Mouse (Mus musculus): Measurements from ENCODE around the gene Psmd8. TPM values are rescaled to one million over a fixed set of nuclear protein-coding genes. Genes with fewer than 3 reads are reported as not detected.
A peak's percentile ranks its signal among the peaks of the same experiment; 100 is the strongest.

The Psmd8 gene
- polyA plus RNA-seq, 1 experiment = 242 TPM

DNA sequence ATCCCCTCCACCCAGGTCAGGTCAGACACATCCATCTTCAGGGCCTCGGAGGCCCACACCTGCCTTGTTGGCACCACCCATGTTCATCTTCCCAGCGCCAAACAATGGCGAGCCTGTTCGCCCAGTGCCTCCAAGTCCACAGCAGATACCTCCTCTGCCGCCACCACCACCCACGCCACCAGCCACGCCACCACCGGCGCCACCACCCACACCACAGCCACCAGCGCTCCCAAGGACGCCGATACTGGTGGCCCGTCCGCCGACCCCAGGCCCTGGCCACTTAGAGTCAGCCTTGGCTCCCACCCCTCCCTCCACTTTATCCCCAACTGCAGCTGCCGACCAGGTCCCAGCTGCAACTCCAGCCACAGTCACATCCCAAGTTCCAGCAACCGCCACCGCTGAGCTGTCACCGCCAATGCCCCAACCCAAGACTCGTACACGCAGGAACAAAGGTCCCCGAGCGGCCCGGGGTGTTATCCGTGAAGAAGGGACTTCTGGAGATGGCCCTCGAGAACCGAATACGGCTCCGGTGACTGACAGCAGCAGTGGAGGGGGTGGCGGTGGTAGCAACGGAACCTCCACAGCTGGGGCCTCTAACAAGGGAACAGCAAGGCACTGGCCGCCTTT lies 8.0 kb downstream of the Psmd8 start:
- Histone ChIP-seq H3K27ac (ENCODE audit: insufficient read depth, low read length) (no peak overlapping the region), H3K4me1 (ENCODE audit: control insufficient read depth, insufficient read depth, low read length) (no peaks in the 10 kb centered on the region), H3K9ac (ENCODE audit: low read depth, poor library complexity, severe bottlenecking) (no peak overlapping the region), H3K36me3 (ENCODE audit: control insufficient read depth, insufficient read depth, low read length, poor library complexity, severe bottlenecking) (peaks cover 13% of the 10 kb centered on the region), H3K4me3 (ENCODE audit: low read depth, low read length) (no peak overlapping the region), H3K27me3 (ENCODE audit: control insufficient read depth, insufficient read depth, low read length, poor library complexity, severe bottlenecking) (no peaks in the 10 kb centered on the region), H3K9me3 (replicated peaks; ENCODE audit: control insufficient read depth, insufficient read depth, low read length, poor library complexity, severe bottlenecking) (no peaks in the 10 kb centered on the region)
- no peak for TF ChIP-seq CTCF (IDR thresholded peaks at IDR 0.05; ENCODE audit: low read depth, low read length)
- no peak for TF ChIP-seq POLR2A (IDR thresholded peaks at IDR 0.05; ENCODE audit: insufficient read depth, low read length)
- no peak for TF ChIP-seq EP300 (IDR thresholded peaks at IDR 0.05; ENCODE audit: insufficient read depth, low read depth, low read length)

DNA sequence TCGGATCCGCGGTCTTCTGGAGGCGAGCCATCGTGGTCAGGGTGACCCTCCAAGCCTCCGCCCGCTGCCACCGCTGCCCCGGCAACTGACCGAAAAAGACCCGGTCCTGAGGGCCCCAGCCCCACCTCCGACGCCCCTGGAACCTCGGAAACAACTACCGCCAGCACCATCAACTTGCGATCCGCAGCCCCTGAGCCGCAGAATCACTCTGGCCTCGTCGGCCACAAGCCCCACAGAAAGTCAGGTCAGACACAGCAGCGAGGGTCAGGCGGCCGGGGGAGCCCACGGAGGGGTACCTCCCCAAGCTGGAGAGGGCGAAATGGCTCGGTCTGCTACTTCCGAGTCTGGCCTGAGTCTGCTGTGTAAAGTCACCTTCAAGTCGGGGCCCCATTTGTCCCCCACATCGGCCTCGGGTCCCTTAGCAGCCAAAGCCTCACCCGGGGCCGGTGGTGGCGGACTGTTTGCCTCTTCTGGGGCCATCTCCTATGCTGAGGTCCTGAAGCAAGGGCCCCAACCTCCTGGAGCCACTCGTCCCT lies 8.9 kb downstream of the Psmd8 start:
- H3K9me3 ChIP-seq (replicated peaks; ENCODE audit: control insufficient read depth, insufficient read depth, low read length, poor library complexity, severe bottlenecking) = no peaks in the 10 kb centered on the region
- no peak for TF ChIP-seq POLR2A (IDR thresholded peaks at IDR 0.05; ENCODE audit: insufficient read depth, low read length)
- no peak for TF ChIP-seq CTCF (IDR thresholded peaks at IDR 0.05; ENCODE audit: low read depth, low read length)
- TF ChIP-seq EP300 (IDR thresholded peaks at IDR 0.05; ENCODE audit: insufficient read depth, low read depth, low read length) = no peak
- peak overlapping the region; percentile 6; the same call in 1 of the 2 replicates for H3K4me3 ChIP-seq (ENCODE audit: low read depth, low read length)
- no peak overlapping the region for H3K27ac ChIP-seq (ENCODE audit: insufficient read depth, low read length)
- H3K4me1 ChIP-seq (ENCODE audit: control insufficient read depth, insufficient read depth, low read length) = peaks cover 2% of the 10 kb centered on the region
- no peaks in the 10 kb centered on the region for H3K27me3 ChIP-seq (ENCODE audit: control insufficient read depth, insufficient read depth, low read length, poor library complexity, severe bottlenecking)
- peaks cover 13% of the 10 kb centered on the region for H3K36me3 ChIP-seq (ENCODE audit: control insufficient read depth, insufficient read depth, low read length, poor library complexity, severe bottlenecking)
- H3K9ac ChIP-seq (ENCODE audit: low read depth, poor library complexity, severe bottlenecking) = peak overlapping the region; percentile 6; the same call in 1 of the 2 replicates

DNA sequence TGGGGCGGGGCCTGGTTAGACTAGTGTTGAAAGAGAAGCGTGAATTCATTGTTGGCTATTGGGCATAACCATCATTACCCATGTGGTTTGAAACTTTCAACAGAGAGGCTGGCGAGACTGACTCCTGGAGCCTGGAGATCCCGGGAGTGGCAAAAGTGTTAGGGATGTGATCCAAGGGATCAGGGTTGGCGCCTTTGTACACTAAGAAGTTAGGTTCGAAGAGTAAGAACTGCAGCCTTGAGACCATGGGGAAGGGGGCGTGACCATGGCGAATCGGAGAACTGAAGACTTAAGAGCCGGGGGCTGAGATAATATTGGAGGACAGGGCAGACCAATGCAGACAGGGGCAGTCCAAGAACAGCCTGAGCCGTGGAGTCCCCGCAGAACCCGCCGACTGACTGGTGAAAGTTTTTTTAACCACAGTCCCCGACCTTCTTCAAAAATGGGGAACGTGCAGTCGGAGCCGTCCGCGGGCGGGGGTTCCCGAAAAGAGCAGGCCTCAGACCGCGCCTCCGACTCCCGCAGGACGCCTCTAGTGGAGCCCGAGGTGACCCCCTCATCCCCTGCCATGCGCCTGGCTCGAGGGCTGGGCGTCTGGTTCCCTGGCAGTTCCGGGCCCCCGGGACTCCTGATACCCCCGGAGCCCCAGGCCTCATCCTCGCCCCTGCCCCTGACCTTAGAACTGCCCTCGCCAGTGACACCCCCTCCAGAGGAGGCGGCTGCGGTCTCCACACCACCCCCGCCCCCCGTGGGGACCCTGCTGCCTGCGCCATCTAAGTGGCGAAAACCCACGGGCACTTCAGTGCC lies 9.5 kb downstream of the Psmd8 start:
- H3K27me3 ChIP-seq (ENCODE audit: control insufficient read depth, insufficient read depth, low read length, poor library complexity, severe bottlenecking) = no peaks in the 10 kb centered on the region
- H3K36me3 ChIP-seq (ENCODE audit: control insufficient read depth, insufficient read depth, low read length, poor library complexity, severe bottlenecking) = peaks cover 8% of the 10 kb centered on the region
- H3K9me3 ChIP-seq (replicated peaks; ENCODE audit: control insufficient read depth, insufficient read depth, low read length, poor library complexity, severe bottlenecking) = no peaks in the 10 kb centered on the region
- H3K9ac ChIP-seq (ENCODE audit: low read depth, poor library complexity, severe bottlenecking) = peak overlapping the region; percentile 76; the same call in 1 of the 2 replicates
- H3K4me3 ChIP-seq (ENCODE audit: low read depth, low read length) = peak overlapping the region; percentile 69
- no peak for TF ChIP-seq CTCF (IDR thresholded peaks at IDR 0.05; ENCODE audit: low read depth, low read length)
- no peak for TF ChIP-seq EP300 (IDR thresholded peaks at IDR 0.05; ENCODE audit: insufficient read depth, low read depth, low read length)
- TF ChIP-seq POLR2A (IDR thresholded peaks at IDR 0.05; ENCODE audit: insufficient read depth, low read length) = no peak
- peaks cover 2% of the 10 kb centered on the region for H3K4me1 ChIP-seq (ENCODE audit: control insufficient read depth, insufficient read depth, low read length)
- no peak overlapping the region for H3K27ac ChIP-seq (ENCODE audit: insufficient read depth, low read length)

DNA sequence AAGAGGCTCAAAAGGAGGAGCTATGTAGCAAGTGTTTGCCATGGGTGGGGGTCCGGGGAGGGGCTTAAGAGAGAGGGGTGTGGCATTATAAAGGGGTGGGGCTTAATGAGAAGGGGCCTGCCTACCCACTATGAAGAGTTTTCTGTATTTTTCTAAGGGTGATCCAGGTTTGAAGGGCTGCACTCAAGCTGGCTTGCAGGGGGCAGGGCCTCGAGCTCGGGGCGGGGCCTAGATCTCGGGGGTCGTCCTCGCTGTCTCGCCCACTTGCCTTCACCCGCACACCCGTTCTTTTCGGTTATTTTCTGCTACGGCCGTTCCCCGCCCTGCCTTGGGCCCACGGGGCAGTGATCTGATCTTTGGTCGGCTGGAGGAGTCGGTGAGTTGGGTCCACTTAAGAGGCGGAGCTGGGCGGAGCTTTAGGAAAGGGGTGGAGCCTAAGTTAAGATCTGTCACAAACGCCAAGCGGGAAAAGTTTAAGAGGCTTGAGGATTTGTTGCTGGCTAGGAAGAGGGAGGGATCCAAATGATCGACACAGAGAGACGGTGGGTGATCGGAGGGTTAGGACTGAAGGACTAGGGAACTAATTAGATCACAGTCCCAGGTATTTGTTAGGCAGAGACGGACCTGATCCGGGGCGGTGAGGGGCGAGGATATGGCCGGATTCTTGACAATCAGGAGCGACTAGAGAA lies 10.3 kb downstream of the Psmd8 start, which contains the start of the genes Ggn and Spred3:
Ggn (plus strand) TSS at position 145 of the 689 bp plus-strand sequence.
Spred3 (minus strand) TSS at position 346 of the 689 bp plus-strand sequence.
- Histone ChIP-seq H3K36me3 (ENCODE audit: control insufficient read depth, insufficient read depth, low read length, poor library complexity, severe bottlenecking) (peaks cover 1% of the 10 kb centered on the region), H3K27ac (ENCODE audit: insufficient read depth, low read length) (0 out of 2 replicates have a peak within 1 kb of the TSS, but pooled peaks have one; percentile 43), H3K9me3 (replicated peaks; ENCODE audit: control insufficient read depth, insufficient read depth, low read length, poor library complexity, severe bottlenecking) (no peaks in the 10 kb centered on the region), H3K4me3 (ENCODE audit: low read depth, low read length) (peak within 1 kb of the TSS; percentile 69), H3K27me3 (ENCODE audit: control insufficient read depth, insufficient read depth, low read length, poor library complexity, severe bottlenecking) (no peaks in the 10 kb centered on the region), H3K4me1 (ENCODE audit: control insufficient read depth, insufficient read depth, low read length) (peaks cover 2% of the 10 kb centered on the region), H3K9ac (ENCODE audit: low read depth, poor library complexity, severe bottlenecking) (peak within 1 kb of the TSS; percentile 76)
- no peak for TF ChIP-seq EP300 (IDR thresholded peaks at IDR 0.05; ENCODE audit: insufficient read depth, low read depth, low read length)
- no peak for TF ChIP-seq POLR2A (IDR thresholded peaks at IDR 0.05; ENCODE audit: insufficient read depth, low read length)
- TF ChIP-seq CTCF (IDR thresholded peaks at IDR 0.05; ENCODE audit: low read depth, low read length) = no peak

DNA sequence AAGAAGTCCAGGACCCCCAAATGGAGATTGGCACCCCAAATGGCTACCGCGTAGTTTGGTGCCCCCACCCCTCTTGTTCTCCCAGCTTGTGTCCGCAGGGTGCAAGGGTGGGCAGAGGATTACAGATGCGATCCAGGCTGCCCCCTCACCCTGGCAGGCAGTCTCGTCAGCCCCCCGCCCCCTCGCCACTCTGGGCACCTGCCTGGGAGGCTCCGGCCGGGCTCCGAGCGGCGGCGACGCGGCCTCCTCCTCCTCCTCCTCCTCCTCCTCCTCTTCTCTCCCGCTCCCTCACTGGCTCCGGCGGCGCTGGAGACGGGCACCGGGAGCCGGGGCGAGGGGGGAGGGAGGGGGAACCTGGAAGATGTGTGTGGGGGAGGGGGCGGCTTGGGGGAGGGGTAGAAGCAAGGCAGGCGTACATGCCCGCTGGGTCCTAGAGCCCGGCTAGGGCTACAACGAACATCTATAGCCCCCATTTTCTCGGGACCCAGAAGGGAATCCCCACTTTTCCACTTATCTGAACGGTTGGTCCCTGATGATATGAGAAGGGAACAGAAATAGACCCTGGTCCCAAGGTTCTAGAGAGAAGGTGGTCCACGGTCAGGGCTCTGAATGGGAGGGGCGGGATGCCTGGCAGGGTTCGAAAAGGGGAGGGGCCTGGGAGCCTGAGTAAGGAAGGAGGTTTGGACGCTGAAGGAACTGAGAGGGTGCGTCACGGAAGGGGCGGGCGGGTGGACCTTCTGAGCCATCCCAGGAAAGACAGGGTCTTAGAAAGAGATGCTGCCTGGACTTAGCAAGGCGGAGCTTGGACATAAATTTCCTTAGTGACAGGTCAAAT lies 11.1 kb downstream of the Psmd8 start:
- Histone ChIP-seq H3K4me3 (ENCODE audit: low read depth, low read length) (peak overlapping the region; percentile 69), H3K36me3 (ENCODE audit: control insufficient read depth, insufficient read depth, low read length, poor library complexity, severe bottlenecking) (no peaks in the 10 kb centered on the region; the same call in 1 of the 2 replicates), H3K27me3 (ENCODE audit: control insufficient read depth, insufficient read depth, low read length, poor library complexity, severe bottlenecking) (no peaks in the 10 kb centered on the region), H3K9ac (ENCODE audit: low read depth, poor library complexity, severe bottlenecking) (peak overlapping the region; percentile 76), H3K4me1 (ENCODE audit: control insufficient read depth, insufficient read depth, low read length) (peaks cover 2% of the 10 kb centered on the region), H3K9me3 (replicated peaks; ENCODE audit: control insufficient read depth, insufficient read depth, low read length, poor library complexity, severe bottlenecking) (no peaks in the 10 kb centered on the region), H3K27ac (ENCODE audit: insufficient read depth, low read length) (0 out of 2 replicates have a peak overlapping the region, but pooled peaks have one; percentile 43)
- TF ChIP-seq EP300 (IDR thresholded peaks at IDR 0.05; ENCODE audit: insufficient read depth, low read depth, low read length) (no peak), POLR2A (IDR thresholded peaks at IDR 0.05; ENCODE audit: insufficient read depth, low read length) (no peak), CTCF (IDR thresholded peaks at IDR 0.05; ENCODE audit: low read depth, low read length) (no peak)
